Mouse (Mus musculus) intestine, embryonic 15.5 days (tissue): ENCODE results near the gene Olfr23. TPM values are rescaled to one million over a fixed set of nuclear protein-coding genes. Genes with fewer than 3 reads are reported as not detected.
"Not testable (repeated sequence)": the region's sequence is repeated elsewhere in the genome, so short reads cannot be mapped to it uniquely, and the experiment has no call there.

Experiments
- ATAC-seq: fragments of 200-750 bp; cut with Nextera tagmentation; 2 replicates; pipeline ENCODE4 v1.8.0; 2017; ENCODE audit warnings: moderate TSS enrichment, moderate library complexity
- H3K27ac ChIP-seq: fragments of 300-500 bp; sonication (generic); 2 replicates; pipeline ENCODE4 v1.5.1; 2015; ENCODE audit warnings: mild to moderate bottlenecking, inconsistent platforms
- H3K27me3 ChIP-seq: fragments of 300-500 bp; sonication (generic); replicated peaks from 2 replicates; pipeline ENCODE4 v1.6.1; 2015; ENCODE audit warnings: inconsistent platforms
- H3K36me3 ChIP-seq: fragments of 300-500 bp; sonication (generic); 2 replicates; pipeline ENCODE4 v1.6.1; 2015; ENCODE audit warnings: inconsistent platforms
- H3K4me1 ChIP-seq: fragments of 300-500 bp; sonication (generic); replicated peaks from 2 replicates; pipeline ENCODE4 v1.6.1; 2015; ENCODE audit warnings: inconsistent platforms
- H3K4me2 ChIP-seq: fragments of 300-500 bp; sonication (generic); replicated peaks from 2 replicates; pipeline ENCODE4 v1.6.1; 2015; ENCODE audit warnings: mild to moderate bottlenecking, inconsistent platforms
- H3K4me3 ChIP-seq: fragments of 300-500 bp; sonication (generic); replicated peaks from 2 replicates; pipeline ENCODE4 v1.5.1; 2015; ENCODE audit warnings: inconsistent platforms
- H3K9ac ChIP-seq: fragments of 300-500 bp; sonication (generic); 2 replicates; pipeline ENCODE4 v1.6.1; 2015; ENCODE audit warnings: inconsistent platforms
- H3K9me3 ChIP-seq: fragments of 300-500 bp; sonication (generic); 2 replicates; pipeline ENCODE4 v1.6.1; 2016; ENCODE audit warnings: inconsistent platforms
- WGBS: fragments of 180-500 bp; shearing (Covaris S2); methylation state at CpG from one replicate; pipeline ENCODE4 v1.1.7; 2015; 5-methylcytosine and 5-hydroxymethylcytosine counted together
- polyA plus RNA-seq: library from polyadenylated mRNA; unstranded; fragments of >200 nt; fragmentation: Nextera tagmentation; extraction: Ambion mirVana; gene quantifications from 2 replicates; pipeline ENCODE4 v1.2.1, GENCODE M21; 2015

Gene Olfr23
- polyA plus RNA-seq = not detected in 2 replicates

DNA sequence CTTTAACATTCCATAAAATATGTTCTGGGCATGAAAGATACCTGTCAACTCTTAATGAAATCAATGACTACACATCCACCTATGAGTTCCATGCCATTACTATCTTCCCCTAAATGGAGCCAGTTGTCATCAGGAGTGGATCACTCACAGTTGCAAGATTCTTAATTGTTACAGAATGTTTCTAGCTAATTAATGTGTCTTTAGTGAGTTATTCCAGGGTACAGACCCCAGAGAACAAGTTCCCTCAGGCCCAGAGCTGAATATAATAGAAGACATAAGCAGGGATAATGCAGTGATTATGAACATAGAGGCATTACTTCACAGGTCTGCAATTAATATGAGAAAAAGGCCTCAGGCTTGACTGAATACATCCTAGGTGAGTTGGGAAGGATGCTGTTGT is at the start of gene Olfr23:
Gene Olfr23, plus strand, starts transcription at position 301 of the 400 bp plus-strand sequence.
- Histone ChIP-seq H3K4me2 (no peak within 1 kb of the TSS), H3K4me3 (no peak within 1 kb of the TSS), H3K36me3 (no peaks in the 10 kb centered on the region), H3K4me1 (no peaks in the 10 kb centered on the region), H3K27ac (no peak within 1 kb of the TSS), H3K9ac (no peak within 1 kb of the TSS), H3K9me3 (no peaks in the 10 kb centered on the region), H3K27me3 (no peaks in the 10 kb centered on the region)
- no peak for ATAC-seq

DNA sequence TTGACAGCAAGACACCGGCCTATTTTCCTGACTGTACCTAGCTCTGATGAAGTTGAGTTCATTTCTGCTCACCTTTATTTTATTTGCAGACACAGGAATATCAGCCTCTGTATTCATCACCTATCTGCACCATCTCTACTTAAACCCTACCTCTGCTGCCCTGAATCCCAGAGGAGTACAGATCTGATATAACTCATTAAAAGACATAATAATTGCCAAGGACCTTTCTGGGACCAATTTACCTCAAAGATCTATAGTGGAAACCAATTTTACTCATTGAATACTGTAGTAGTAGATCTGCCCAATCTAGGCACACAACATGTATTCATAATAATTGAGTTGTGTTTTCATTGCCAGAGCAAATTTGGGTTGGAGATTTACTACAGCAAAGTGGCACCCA is 45.8 kb upstream of the Olfr23 start, which contains the start of gene Olfr394:
Gene Olfr394, minus strand, starts transcription at position 101 of the 400 bp plus-strand sequence.
- Histone ChIP-seq H3K9ac (no peak within 1 kb of the TSS), H3K4me3 (no peak within 1 kb of the TSS), H3K27me3 (no peaks in the 10 kb centered on the region), H3K36me3 (no peaks in the 10 kb centered on the region), H3K4me2 (no peak within 1 kb of the TSS), H3K4me1 (no peaks in the 10 kb centered on the region), H3K27ac (no peak within 1 kb of the TSS), H3K9me3 (no peaks in the 10 kb centered on the region)
- 89% methylated on average over 1 of the region's 1 CpGs for WGBS
- no peak for ATAC-seq

DNA sequence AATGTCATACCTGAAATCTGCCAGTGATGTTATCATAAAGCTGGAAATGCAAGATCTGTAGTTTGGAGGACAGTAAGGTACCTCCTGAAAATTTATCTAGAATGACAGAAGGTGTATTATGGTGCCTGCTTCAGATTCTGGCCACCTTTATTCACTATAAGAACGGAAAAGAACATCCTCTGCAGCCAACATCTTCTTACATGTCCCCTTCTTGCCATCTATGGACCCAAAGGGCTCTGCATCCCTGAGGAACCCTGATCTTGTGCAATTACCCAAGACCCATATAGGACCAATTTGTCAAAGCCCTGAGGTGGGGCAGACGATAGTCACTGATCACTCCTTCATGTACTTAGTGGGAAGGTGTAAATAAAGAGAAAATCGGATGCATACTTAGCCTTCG is 27.3 kb upstream of the Olfr23 start, which contains the start of gene Olfr395:
Gene Olfr395, minus strand, starts transcription at position 101 of the 400 bp plus-strand sequence.
- not testable (repeated sequence) for H3K36me3 ChIP-seq, H3K9me3 ChIP-seq, H3K4me3 ChIP-seq

DNA sequence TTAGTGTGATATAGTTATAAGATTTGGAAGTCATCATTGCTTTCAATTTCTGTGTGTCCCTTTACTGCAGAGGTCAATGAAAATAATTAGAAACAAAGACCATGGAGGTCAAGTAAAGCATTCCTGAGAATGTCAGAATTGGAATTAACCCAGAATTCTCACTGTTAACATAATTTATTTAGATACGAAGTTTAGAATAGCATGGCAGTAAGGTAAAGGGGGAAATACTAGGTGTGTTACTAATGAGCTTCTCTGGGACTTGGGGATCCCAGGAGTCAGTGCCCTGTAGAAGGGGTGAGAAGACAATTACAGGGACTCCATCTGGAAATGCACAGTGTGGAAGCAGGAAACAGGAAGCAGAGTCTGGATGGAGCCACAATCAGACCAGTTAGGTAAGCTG is 24.0 kb downstream of the Olfr23 start, which contains the start of gene Olfr397:
Gene Olfr397, plus strand, starts transcription at position 301 of the 400 bp plus-strand sequence.
- WGBS = 78% methylated on average over 1 of the region's 1 CpGs
- H3K27me3 ChIP-seq = no peaks in the 10 kb centered on the region
- no peak for ATAC-seq
- H3K4me3 ChIP-seq = no peak within 1 kb of the TSS
- H3K9me3 ChIP-seq = no peaks in the 10 kb centered on the region
- no peak within 1 kb of the TSS for H3K9ac ChIP-seq
- no peak within 1 kb of the TSS for H3K27ac ChIP-seq
- H3K4me2 ChIP-seq = no peak within 1 kb of the TSS
- H3K36me3 ChIP-seq = no peaks in the 10 kb centered on the region
- no peaks in the 10 kb centered on the region for H3K4me1 ChIP-seq

More for the DNA sequence above, 27.3 kb upstream of the Olfr23 start, which contains the start of gene Olfr395:
- not testable (repeated sequence) for H3K4me1 ChIP-seq, H3K4me2 ChIP-seq, H3K27me3 ChIP-seq, H3K9ac ChIP-seq, ATAC-seq, H3K27ac ChIP-seq
- WGBS = 80% methylated on average over 4 of the region's 4 CpGs

DNA sequence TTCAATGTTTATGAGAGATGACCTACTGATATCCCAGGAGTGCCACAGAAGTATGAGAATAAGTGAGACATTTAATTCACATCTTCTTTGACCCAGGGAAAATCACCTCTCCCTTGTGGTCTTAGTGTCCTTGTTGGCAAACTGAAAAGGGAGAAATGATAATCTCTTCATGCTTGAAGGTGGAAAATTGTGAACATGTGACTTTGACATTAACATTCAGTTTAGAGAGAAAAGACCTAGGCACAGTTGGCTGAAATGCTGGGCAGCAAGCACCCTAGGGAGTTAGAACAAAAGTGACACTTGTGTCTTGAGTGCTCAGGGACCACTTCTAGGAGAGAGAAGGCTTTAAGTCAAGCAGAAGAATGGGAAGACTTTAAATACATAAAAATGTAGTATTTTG is 53.8 kb downstream of the Olfr23 start, which contains the start of gene Olfr398:
Gene Olfr398, minus strand, starts transcription at position 101 of the 400 bp plus-strand sequence.
- ATAC-seq = no peak

More for the DNA sequence above, 53.8 kb downstream of the Olfr23 start, which contains the start of gene Olfr398:
- Histone ChIP-seq H3K36me3 (no peaks in the 10 kb centered on the region), H3K9me3 (no peaks in the 10 kb centered on the region), H3K9ac (no peak within 1 kb of the TSS), H3K4me1 (no peaks in the 10 kb centered on the region), H3K27me3 (no peaks in the 10 kb centered on the region), H3K27ac (no peak within 1 kb of the TSS), H3K4me2 (no peak within 1 kb of the TSS), H3K4me3 (no peak within 1 kb of the TSS)

Other genes with a start within 250 kb of the Olfr23 start
- gene Zfp735, start 247.9 kb upstream of the Olfr23 start, polyA plus RNA-seq = not detected in 2 replicates
- not detected in 2 replicates for gene Olfr389, start 156.0 kb upstream of the Olfr23 start, polyA plus RNA-seq
- gene Olfr390, start 153.7 kb upstream of the Olfr23 start, polyA plus RNA-seq = not detected in 2 replicates
- gene Olfr391-ps, start 133.6 kb upstream of the Olfr23 start, polyA plus RNA-seq = not detected in 2 replicates
- gene Olfr392, start 119.6 kb upstream of the Olfr23 start, polyA plus RNA-seq = not detected in 2 replicates
- gene Olfr393, start 85.2 kb upstream of the Olfr23 start, polyA plus RNA-seq = not detected in 2 replicates
- gene Olfr394, start 45.9 kb upstream of the Olfr23 start, polyA plus RNA-seq = not detected in 2 replicates
- not detected in 2 replicates for gene Olfr395, start 27.4 kb upstream of the Olfr23 start, polyA plus RNA-seq
- not detected in 2 replicates for gene Olfr397, start 24.1 kb downstream of the Olfr23 start, polyA plus RNA-seq
- not detected in 2 replicates for gene Olfr398, start 53.7 kb downstream of the Olfr23 start, polyA plus RNA-seq
- gene Olfr139, start 119.9 kb downstream of the Olfr23 start, polyA plus RNA-seq = not detected in 2 replicates
- gene Olfr399, start 119.9 kb downstream of the Olfr23 start, polyA plus RNA-seq = not detected in 2 replicates
- not detected in 2 replicates for gene Zfp616, start 133.3 kb downstream of the Olfr23 start, polyA plus RNA-seq
- not detected in 2 replicates for gene Olfr401, start 177.0 kb downstream of the Olfr23 start, polyA plus RNA-seq
- not detected in 2 replicates for gene Olfr402, start 216.9 kb downstream of the Olfr23 start, polyA plus RNA-seq
- not detected in 2 replicates for gene Olfr403, start 249.6 kb downstream of the Olfr23 start, polyA plus RNA-seq